Mouse (Mus musculus) olfactory bulb, adult 2 months (tissue): ENCODE measurements around the gene Ipo9.

Experiments used
- CTCF ChIP-seq: fragments of 200-500 bp; IDR thresholded peaks from 2 replicates; pipeline ENCODE4 v1.5.1; 2012; ENCODE audit warnings: low read depth, mild to moderate bottlenecking, low read length, moderate library complexity; ENCODE audit not compliant: insufficient read depth
- POLR2A ChIP-seq: fragments of 200-500 bp; IDR thresholded peaks from 2 replicates; pipeline ENCODE4 v1.6.1; 2012; ENCODE audit warnings: mild to moderate bottlenecking, low read depth, low read length, moderate library complexity; ENCODE audit not compliant: insufficient read depth

DNA sequence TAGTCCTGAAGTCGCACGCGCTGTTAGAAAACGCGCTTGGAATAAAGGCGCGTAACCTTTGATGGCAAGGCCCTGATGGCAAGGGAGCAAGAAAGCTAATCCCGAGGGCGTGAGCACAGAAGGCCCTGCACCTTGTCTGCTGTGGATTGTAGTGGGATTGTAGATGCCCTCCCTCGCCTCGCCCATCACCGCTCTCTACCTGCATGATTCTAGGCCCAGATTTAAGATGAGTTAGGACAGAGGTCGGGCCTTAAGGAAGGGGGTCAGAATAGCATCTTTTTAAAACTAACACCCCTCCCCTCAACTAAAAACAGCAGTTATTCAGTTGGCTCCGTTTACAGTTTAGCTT, 344 bp upstream of the Ipo9 start:
- TF ChIP-seq POLR2A (no peak; the same call in 1 of the 2 replicates), CTCF (no peak)
